Mouse (Mus musculus): ENCODE data around the gene Slc30a1.

DNA sequence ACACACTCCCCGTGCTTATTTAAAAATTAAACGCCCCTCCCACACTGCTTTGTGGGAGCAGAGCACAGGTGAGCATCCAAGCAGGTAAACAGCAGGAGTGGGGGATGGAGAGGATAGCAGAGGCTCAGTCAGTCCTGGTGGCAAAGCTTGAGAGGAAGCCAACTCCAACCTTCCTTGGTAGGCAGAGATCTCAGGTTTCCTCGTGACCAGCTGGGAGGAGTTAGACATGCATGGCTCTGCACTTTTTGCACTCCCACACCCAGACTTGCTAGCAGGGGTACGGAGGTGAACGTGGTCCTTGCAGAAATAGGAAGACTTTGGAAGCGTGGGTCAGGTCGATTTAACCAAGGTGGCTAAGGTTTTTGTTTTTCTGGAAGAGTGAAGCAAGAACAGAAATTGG is 21.8 kb downstream of the Slc30a1 start:
- TF ChIP-seq CTCF (IDR thresholded peaks at IDR 0.05; ENCODE audit: low read depth, low read length) (no peak), POLR2AphosphoS5 (IDR thresholded peaks at IDR 0.05; ENCODE audit: insufficient replicate concordance, low read depth, low read length) (no peak), TAL1 (conservative IDR thresholded peaks at IDR 0.05; ENCODE audit: low read depth, low read length) (no peak), GATA1 (IDR thresholded peaks at IDR 0.05; ENCODE audit: borderline replicate concordance, low read length) (no peak)
